Comparison of ENCODE assay signal across 8 mouse cellular contexts in the genomic region with DNA sequence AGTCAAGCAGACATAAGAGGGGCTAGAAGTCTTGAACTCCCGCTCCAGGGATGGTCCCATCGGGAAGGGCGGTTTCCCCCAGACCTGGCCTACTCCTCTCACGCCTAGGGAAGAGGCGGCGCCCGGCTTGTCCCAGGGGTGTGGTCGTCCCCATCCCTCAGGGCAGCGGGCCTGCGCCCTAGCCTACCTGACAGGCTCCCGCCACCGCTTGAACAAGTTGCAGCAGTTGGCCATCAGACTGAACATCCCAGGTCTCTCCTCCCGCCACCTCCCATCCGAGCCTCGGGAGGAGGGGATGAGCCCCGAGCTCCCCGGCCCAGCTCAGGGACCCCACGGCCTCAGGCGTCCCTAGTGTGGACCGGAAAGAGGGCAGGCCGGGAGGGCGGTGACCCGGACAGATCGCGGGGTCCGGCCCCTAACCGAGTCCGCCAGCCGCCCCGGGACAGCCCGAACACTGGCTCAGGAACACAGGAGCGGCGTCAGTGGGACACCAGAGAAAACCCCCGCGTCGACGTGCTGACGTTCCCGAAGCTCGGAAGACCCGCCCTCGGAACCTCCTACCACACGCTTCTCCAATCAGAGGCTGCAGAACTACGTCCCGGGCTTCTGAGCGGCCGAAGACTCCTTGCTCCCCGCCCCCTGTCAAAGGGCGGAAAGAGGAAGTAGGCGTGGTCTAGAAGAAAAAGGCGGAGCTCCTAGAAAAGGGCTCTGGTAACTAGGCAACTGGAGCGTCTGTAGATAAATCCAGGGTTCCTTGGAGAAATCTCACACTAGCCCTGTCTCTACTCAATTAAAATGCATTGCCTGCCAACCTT. TPM values are rescaled to one million over a fixed set of nuclear protein-coding genes. Genes with fewer than 3 reads are reported as not detected.
DNase-seq lines count a peak whose midpoint lies in the region; ATAC-seq and TF ChIP-seq lines count a peak whose summit lies in the region.

Arl13b (minus strand) TSS at position 543 of the 815 bp plus-strand sequence.

- H3K36me3 ChIP-seq in heart, embryonic 12.5 days, result no peaks in the 10 kb centered on the region
- no peaks in the 10 kb centered on the region for H3K36me3 ChIP-seq in kidney, postnatal 0 days (ENCODE audit: insufficient read depth, low read length)
- no peaks in the 10 kb centered on the region for H3K36me3 ChIP-seq in liver, embryonic 11.5 days (ENCODE audit: control insufficient read depth, insufficient read depth, low read length)
- H3K36me3 ChIP-seq in stomach, embryonic 14.5 days (ENCODE audit: control insufficient read depth, insufficient read depth, low read length), result no peaks in the 10 kb centered on the region

- peak within 1 kb of the TSS; percentile 97 for H3K4me3 ChIP-seq in heart, embryonic 12.5 days
- peak within 1 kb of the TSS; percentile 79 for H3K4me3 ChIP-seq in kidney, postnatal 0 days (replicated peaks; ENCODE audit: low read depth, low read length)
- H3K4me3 ChIP-seq in liver, embryonic 11.5 days (ENCODE audit: low read depth, low read length), result peak within 1 kb of the TSS; percentile 88
- peak within 1 kb of the TSS; percentile 81 for H3K4me3 ChIP-seq in stomach, embryonic 14.5 days (ENCODE audit: low read depth, low read length)

- DNase-seq in CD4-positive helper T cell, adult 2 months (ENCODE audit: low read depth, low spot score), result peak; percentile 97
- peak; percentile 95 for DNase-seq in brain, embryonic 18.5 days (ENCODE audit: low read depth, low spot score)
- DNase-seq in kidney, postnatal 0 days (ENCODE audit: low spot score), result peak; percentile 100
- peak; percentile 83 for DNase-seq in liver, embryonic 11.5 days (ENCODE audit: low spot score)
- DNase-seq in naive thymus-derived CD4-positive, alpha-beta T cell, adult 2 months (ENCODE audit: low read depth), result peak; percentile 97

- H3K27ac ChIP-seq in heart, embryonic 12.5 days (ENCODE audit: poor library complexity, severe bottlenecking), result peak within 1 kb of the TSS; percentile 77; the same call in 1 of the 2 replicates
- H3K27ac ChIP-seq in kidney, postnatal 0 days, result peak within 1 kb of the TSS; percentile 38; the same call in 1 of the 2 replicates
- H3K27ac ChIP-seq in liver, embryonic 11.5 days (ENCODE audit: low read depth, low read length), result peak within 1 kb of the TSS; percentile 38; the same call in 1 of the 2 replicates
- peak within 1 kb of the TSS; percentile 76 for H3K27ac ChIP-seq in stomach, embryonic 14.5 days (ENCODE audit: low read length)

- ATAC-seq in erythroid progenitor cell, adult 5-6 weeks (replicated peaks; ENCODE audit: low FRiP score, poor library complexity, severe bottlenecking), result peak; percentile 99
- ATAC-seq in heart, embryonic 12.5 days (ENCODE audit: insufficient number of reproducible peaks, low FRiP score), result peak; percentile 100
- ATAC-seq in kidney, postnatal 0 days (replicated peaks; ENCODE audit: low FRiP score, low read depth), result peak; percentile 100
- ATAC-seq in liver, embryonic 11.5 days (replicated peaks; ENCODE audit: low FRiP score), result peak; percentile 100
- peak; percentile 100 for ATAC-seq in stomach, embryonic 14.5 days (ENCODE audit: insufficient number of reproducible peaks, insufficient read depth, low FRiP score, low read depth)

- H3K4me1 ChIP-seq in heart, embryonic 12.5 days (replicated peaks), result 0 out of 2 replicates have a peak, but pooled peaks cover 4% of the 10 kb centered on the region
- H3K4me1 ChIP-seq in kidney, postnatal 0 days (replicated peaks; ENCODE audit: insufficient read depth, low read length), result 0 out of 2 replicates have a peak, but pooled peaks cover 3% of the 10 kb centered on the region
- H3K4me1 ChIP-seq in liver, embryonic 11.5 days (replicated peaks; ENCODE audit: control insufficient read depth, insufficient read depth, low read length), result peaks cover 5% of the 10 kb centered on the region; the same call in 1 of the 2 replicates
- peaks cover 8% of the 10 kb centered on the region; the same call in 1 of the 2 replicates for H3K4me1 ChIP-seq in stomach, embryonic 14.5 days (ENCODE audit: control insufficient read depth, insufficient read depth, low read length)

- peak within 1 kb of the TSS; percentile 87 for H3K9ac ChIP-seq in heart, embryonic 12.5 days
- H3K9ac ChIP-seq in kidney, postnatal 0 days (ENCODE audit: low read depth, low read length), result peak within 1 kb of the TSS; percentile 74
- peak within 1 kb of the TSS; percentile 72 for H3K9ac ChIP-seq in liver, embryonic 11.5 days (ENCODE audit: low read depth, low read length)
- H3K9ac ChIP-seq in stomach, embryonic 14.5 days (replicated peaks; ENCODE audit: low read depth, low read length), result peak within 1 kb of the TSS; percentile 55

- no peaks in the 10 kb centered on the region for H3K27me3 ChIP-seq in heart, embryonic 12.5 days (replicated peaks)
- H3K27me3 ChIP-seq in kidney, postnatal 0 days (ENCODE audit: insufficient read depth, low read length), result no peaks in the 10 kb centered on the region
- H3K27me3 ChIP-seq in liver, embryonic 11.5 days (replicated peaks; ENCODE audit: control insufficient read depth, insufficient read depth, low read length), result no peaks in the 10 kb centered on the region
- H3K27me3 ChIP-seq in stomach, embryonic 14.5 days (ENCODE audit: control insufficient read depth, insufficient read depth, low read length), result no peaks in the 10 kb centered on the region

- peak within 1 kb of the TSS; percentile 96 for H3K4me2 ChIP-seq in heart, embryonic 12.5 days
- H3K4me2 ChIP-seq in kidney, postnatal 0 days (ENCODE audit: low read length), result peak within 1 kb of the TSS; percentile 81
- H3K4me2 ChIP-seq in liver, embryonic 11.5 days, result peak within 1 kb of the TSS; percentile 85
- peak within 1 kb of the TSS; percentile 72 for H3K4me2 ChIP-seq in stomach, embryonic 14.5 days (replicated peaks; ENCODE audit: low read depth, low read length)

- no peak for TF ChIP-seq CTCF in kidney, postnatal 0 days (IDR thresholded peaks at IDR 0.05; ENCODE audit: low read depth)

- WGBS in heart, embryonic 12.5 days, result under 1% methylated on average over 52 of the region's 52 CpGs
- under 1% methylated on average over 51 of the region's 52 CpGs for WGBS in kidney, postnatal 0 days
- WGBS in liver, embryonic 11.5 days, result under 1% methylated on average over 51 of the region's 52 CpGs
- WGBS in stomach, embryonic 14.5 days, result under 1% methylated on average over 52 of the region's 52 CpGs

- H3K9me3 ChIP-seq in heart, embryonic 12.5 days (replicated peaks), result no peaks in the 10 kb centered on the region
- H3K9me3 ChIP-seq in kidney, postnatal 0 days (replicated peaks; ENCODE audit: low read length), result no peaks in the 10 kb centered on the region
- no peaks in the 10 kb centered on the region for H3K9me3 ChIP-seq in liver, embryonic 11.5 days (ENCODE audit: control insufficient read depth, low read length)
- no peaks in the 10 kb centered on the region for H3K9me3 ChIP-seq in stomach, embryonic 14.5 days (ENCODE audit: control insufficient read depth, low read depth, low read length)

RNA-seq across cellular contexts. Expression of gene Arl13b, which starts in this region (rescaled TPM):
- 0.72 and 3.8 TPM in 2 replicates for total RNA-seq in erythroid progenitor cell, adult 5-6 weeks (2015; ENCODE audit: low replicate concordance)
- total RNA-seq in erythroid progenitor cell, adult 5-6 weeks (2017; ENCODE audit: low replicate concordance), result 1.5 and 5.7 TPM in 2 replicates
- polyA plus RNA-seq in heart, embryonic 12.5 days (2016; fragmentation: Nextera tagmentation; extraction: Ambion mirVana), result 9.7 and 10.4 TPM in 2 replicates
- 18.9 and 21.3 TPM in 2 replicates for polyA plus RNA-seq in kidney, postnatal 0 days (2015; fragmentation: Nextera tagmentation; extraction: Ambion mirVana)
- 8.4 and 10.7 TPM in 2 replicates for polyA plus RNA-seq in liver, embryonic 11.5 days (2014; fragmentation: Nextera tagmentation; extraction: Ambion mirVana)
- 20.7 and 24.3 TPM in 2 replicates for polyA plus RNA-seq in stomach, embryonic 14.5 days (2014; fragmentation: Nextera tagmentation; extraction: Ambion mirVana)

Comparison
In these comparisons a context has a peak if more than half of its experiments do, and no peak if none do; other contexts are left out.
1. Peak in every context shown above with its lines: DNase-seq, ATAC-seq, H3K4me3 ChIP-seq and H3K27ac ChIP-seq.